Mouse (Mus musculus) cerebellum, postnatal 14 days (tissue): ENCODE results near the gene 4933424G06Rik.

Source experiments
- DNase-seq, 2 experiments: peaks; one replicate each; pipeline ENCODE4 v3.0.0; 2021; ENCODE audit warnings: mixed read lengths in 2 of 2

Gene 4933424G06Rik

DNA sequence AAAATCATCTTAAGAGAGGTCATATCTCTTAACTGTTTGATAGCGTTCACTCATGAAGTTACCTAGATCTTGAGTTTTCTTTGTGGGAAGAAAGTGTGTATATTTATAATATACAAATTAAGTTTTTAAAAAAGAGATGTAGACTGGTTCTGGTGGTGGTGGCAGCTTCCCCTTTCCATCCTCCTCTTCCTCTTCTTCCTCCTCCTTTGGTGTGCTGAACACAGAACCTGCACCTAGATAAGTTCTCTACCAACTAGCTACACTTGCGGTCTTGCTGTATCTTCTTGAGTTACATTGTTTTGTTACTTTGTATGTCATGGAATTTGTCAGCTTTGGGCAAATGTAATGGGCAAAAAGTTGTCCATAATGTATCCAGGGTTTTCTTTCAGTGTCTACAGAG lies 1.2 kb downstream of the 4933424G06Rik start:
- no peak for DNase-seq

DNA sequence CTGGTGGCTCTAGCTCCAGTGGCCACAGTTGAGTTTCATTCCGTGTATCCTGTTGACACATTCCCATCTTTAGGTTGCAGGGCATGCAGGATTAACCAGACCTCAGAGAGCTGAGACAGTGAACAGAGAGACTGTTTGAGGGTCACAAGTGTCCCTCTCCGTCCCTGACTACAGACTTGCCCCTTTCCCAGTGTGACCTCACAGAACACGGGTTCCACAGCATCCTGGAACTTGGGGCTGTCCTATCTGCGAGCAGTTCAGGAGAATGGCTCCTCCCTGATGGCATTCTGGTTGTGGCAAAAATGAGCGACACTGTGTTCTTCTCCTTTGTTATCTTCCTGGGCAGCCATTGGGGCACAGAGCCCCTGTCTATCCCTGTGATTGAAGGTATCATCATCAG lies 4.4 kb downstream of the 4933424G06Rik start, which contains the start of gene Actr1b:
Gene Actr1b, minus strand, starts transcription at position 112 of the 400 bp plus-strand sequence.
- no peak for DNase-seq

GRCm38 (mm10) chr1:36718786-36719185 lies 8.8 kb downstream of the 4933424G06Rik start:
- no peak for DNase-seq

GRCm38 (mm10) chr1:36723146-36724056 lies 13.5 kb downstream of the 4933424G06Rik start:
- no peak for DNase-seq

DNA sequence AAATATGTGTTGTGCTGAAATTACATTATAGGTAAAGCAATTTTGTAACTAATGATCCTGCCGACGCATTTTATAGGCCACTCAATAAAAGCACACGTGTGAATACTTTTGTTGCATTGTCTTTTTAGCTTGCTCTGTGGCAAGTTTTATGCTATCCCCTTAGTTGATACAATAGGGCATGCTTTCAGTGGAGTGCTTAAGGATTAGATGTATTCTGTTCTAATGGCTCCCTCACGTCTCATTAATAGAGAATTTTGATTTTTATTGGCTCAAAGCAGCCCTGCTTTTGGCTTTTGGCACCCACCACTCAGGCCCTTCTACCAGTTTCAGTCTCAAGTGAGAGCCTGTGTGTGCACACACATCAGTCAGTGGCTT lies 14.1 kb downstream of the 4933424G06Rik start:
- no peak for DNase-seq

DNA sequence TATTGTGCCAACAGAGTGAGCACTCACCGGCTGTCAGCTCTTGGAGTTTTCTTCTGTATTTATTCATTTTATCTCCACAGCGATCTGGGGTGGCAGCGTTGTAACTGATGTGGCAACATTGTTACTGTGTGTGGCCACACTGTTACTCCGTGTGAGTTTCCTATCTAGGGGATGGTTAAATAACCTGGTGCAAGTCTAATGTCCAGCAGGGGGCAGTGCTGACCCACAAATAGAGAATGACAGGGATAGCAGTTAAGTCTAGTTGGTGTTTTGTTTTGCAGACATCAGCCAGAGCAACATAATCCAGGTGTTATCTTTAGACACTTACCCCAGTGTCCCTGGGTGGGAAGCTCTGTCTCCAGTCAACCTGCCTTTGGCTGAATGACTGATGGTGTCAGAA lies 27.4 kb downstream of the 4933424G06Rik start:
- DNase-seq = peak; percentile 91 to 94

- no peak for DNase-seq
These were observed 29.3 kb downstream of the 4933424G06Rik start for GRCm38 (mm10) chr1:36739231-36739630.

- DNase-seq = no peak
These were observed 33.1 kb downstream of the 4933424G06Rik start for GRCm38 (mm10) chr1:36743046-36743445.

GRCm38 (mm10) chr1:36744268-36744944 lies 34.5 kb downstream of the 4933424G06Rik start:
- DNase-seq = peak; percentile 88 to 90

GRCm38 (mm10) chr1:36745661-36746060 lies 35.7 kb downstream of the 4933424G06Rik start:
- DNase-seq = no peak

GRCm38 (mm10) chr1:36746452-36746851 lies 36.5 kb downstream of the 4933424G06Rik start:
- peak; percentile 56 to 83 for DNase-seq

- no peak for DNase-seq
These were observed 44.2 kb downstream of the 4933424G06Rik start for GRCm38 (mm10) chr1:36753932-36754675.

GRCm38 (mm10) chr1:36758553-36758952 lies 48.6 kb downstream of the 4933424G06Rik start:
- no peak for DNase-seq

DNA sequence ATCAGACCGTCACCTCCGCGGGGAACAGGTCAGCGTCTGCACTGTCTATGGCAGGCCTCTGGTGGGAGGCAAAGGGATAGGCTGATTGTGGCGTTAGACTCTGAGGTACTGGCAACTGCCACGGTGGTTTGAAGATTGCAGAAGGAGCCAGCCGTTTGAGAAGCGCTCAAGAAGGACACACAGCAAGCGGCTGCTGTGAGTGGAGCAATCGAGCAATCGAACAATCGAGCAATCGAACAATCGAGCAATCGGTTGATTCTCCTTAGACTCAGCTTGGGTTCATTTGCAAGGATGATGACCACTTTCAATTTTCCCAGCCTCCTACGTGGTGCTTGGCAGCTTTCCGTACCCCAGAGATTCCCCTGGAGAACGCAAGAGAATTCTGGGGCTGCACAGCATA lies 49.1 kb downstream of the 4933424G06Rik start:
- DNase-seq = no peak

DNA sequence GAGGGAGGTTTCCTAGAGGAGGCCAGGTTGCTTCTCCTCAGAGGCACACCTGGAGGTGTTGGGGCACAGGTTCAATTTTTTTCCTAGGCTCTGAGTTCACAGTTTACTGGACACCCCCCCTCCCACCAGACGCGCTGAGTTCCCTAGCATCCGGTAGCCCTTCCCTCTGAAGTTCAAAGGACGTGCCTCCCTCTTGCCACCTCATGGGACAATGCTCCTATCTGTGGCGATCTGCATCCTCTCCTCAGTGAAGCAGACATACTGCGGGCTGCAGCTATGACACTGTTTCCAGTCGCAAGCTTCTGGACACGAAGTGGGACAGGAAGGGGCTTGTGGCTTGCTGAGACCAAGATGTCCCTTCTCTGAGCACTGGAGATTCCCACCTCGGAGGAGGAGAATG lies 50.5 kb downstream of the 4933424G06Rik start:
- no peak for DNase-seq

DNA sequence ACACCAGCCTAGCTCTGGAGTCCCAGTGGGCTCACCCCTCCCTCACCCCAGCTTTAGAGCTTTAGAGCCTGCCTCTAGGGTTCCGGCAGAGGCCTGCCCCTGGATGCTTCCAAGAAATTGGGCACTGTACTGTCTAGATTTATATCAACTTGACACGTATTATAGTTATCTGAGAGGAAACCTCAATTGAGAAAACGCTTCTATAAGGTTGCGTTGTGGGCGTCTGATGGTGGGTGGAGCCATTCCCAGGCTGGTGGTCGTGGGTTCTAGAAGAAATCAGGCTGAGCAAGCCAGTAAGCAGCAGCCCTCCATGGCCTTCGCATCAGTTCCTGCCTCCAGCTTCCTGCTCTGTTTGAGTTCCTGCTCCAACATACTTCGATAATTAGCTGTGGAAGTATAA lies 51.1 kb downstream of the 4933424G06Rik start:
- no peak for DNase-seq

GRCm38 (mm10) chr1:36761568-36761967 lies 51.6 kb downstream of the 4933424G06Rik start, which contains the start of gene Zap70:
Gene Zap70 (plus strand): TSS chr1:36761798.
- no peak for DNase-seq

DNA sequence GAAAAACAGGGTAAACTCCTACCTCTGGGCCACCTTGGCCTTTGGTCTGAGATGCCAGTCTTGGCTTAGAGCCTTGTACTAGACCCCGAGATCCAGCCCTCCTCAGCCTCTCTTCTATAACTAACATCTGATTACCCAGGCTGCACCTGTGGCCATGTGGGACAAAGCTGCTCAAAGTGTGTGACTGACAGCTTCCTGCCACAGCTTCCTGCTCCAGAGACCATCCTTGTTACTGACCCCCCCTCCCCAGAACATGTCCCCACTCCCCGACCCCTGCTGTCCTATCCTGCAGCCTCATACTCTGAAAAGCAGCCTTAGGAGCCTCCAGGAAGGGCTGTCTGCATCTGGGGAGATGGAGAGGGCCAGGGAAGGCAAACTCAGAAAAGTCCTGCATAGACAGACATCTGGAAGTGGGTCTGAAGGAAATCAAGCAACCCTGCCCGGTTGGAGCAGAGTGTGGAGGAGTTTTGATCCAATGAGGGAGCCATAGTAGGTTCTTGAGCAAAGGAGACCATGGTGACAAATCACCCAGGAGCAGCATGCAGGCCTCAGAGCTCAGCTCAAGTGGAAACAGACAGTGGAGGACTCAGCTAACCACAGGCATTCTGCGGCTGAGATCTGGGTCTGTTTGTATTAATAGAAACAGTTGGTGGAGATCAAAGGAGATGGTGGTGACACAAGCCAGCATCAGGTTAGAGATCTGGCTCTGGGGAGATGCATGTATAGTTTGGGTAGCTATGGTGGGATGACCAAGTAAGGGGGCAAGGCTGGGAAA lies 56.7 kb downstream of the 4933424G06Rik start:
- DNase-seq = no peak

DNA sequence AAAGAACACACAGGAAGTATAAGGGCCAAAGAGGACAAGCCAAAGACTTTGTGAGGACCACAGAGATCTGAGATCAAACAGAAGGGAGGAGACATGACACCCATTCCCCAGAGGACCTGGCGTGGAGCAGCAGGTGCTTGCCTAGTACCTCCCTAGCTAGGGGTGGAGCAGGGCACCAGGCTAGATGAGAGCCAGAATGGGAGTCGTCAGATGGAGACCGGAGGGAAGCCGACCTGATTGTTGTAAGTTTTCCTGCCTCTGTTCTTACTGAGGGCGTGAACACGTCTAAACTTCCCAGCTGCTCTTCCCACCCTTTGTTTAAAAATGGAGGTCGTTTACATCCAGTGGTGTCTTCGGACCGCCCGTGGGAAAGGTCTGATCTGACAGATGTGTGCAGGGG lies 57.4 kb downstream of the 4933424G06Rik start:
- DNase-seq = no peak

- DNase-seq = no peak
These were observed 58.8 kb downstream of the 4933424G06Rik start for GRCm38 (mm10) chr1:36768786-36769185.

- DNase-seq = no peak
These were observed 60.0 kb downstream of the 4933424G06Rik start for GRCm38 (mm10) chr1:36769951-36770350.

DNA sequence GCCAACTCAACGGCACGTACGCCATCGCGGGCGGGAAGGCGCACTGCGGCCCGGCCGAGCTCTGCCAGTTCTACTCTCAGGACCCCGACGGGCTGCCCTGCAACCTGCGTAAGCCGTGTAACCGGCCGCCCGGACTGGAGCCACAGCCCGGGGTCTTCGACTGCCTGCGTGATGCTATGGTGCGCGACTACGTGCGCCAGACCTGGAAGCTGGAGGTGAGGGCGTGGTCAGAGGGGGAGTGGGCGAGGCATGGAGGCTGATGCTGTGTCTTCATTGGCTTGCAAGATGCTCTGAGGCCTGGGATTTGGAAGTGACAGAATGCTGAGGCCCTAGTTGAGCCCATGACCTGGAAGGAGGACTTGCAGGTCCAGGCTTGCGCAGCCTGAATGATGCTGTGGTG lies 61.0 kb downstream of the 4933424G06Rik start:
- peak in 1 of 2 experiments; percentile 57 for DNase-seq
